Mouse (Mus musculus): ENCODE results near the gene Mrps21.

- TF ChIP-seq POLR2A (IDR thresholded peaks at IDR 0.05; ENCODE audit: extremely low read depth, insufficient read depth, low read length) (no peak), CTCF (IDR thresholded peaks at IDR 0.05; ENCODE audit: extremely low read depth, insufficient read depth, low read length) (no peak)
These were observed 45.0 kb downstream of the Mrps21 start for GRCm38 (mm10) chr3:95826275-95826674.
